Mouse (Mus musculus): ENCODE data around the gene Sec14l3.
"Not testable (repeated sequence)": the region's sequence is repeated elsewhere in the genome, so short reads cannot be mapped to it uniquely, and the experiment has no call there.

The Sec14l3 gene

GRCm38 (mm10) chr11:4103522-4103921, 38.9 kb downstream of the Sec14l3 start:
- no peak for DNase-seq (ENCODE audit: low read depth)

GRCm38 (mm10) chr11:4104989-4105388, 40.3 kb downstream of the Sec14l3 start:
- no peak for DNase-seq (ENCODE audit: low read depth)

DNA sequence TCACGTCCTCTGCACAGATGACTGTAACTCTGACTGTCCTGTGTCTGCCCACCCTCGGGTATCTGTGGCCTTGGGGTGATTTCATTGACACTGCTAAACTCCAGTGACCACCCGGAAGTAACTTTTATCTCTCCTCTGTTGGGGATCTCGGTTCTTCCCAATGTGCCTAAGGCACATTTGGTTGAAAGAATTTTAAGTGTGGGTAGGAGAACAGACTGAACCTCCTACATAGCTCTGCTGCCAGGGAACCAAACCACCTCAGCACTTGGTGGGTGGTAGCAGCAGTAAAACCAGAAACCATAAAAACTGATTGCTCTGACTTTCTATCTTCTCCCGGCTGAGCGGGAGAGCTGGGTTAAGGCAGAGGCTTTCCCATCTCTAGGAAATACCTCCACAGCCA, 40.8 kb downstream of the Sec14l3 start:
- DNase-seq (ENCODE audit: low read depth), result no peak

DNA sequence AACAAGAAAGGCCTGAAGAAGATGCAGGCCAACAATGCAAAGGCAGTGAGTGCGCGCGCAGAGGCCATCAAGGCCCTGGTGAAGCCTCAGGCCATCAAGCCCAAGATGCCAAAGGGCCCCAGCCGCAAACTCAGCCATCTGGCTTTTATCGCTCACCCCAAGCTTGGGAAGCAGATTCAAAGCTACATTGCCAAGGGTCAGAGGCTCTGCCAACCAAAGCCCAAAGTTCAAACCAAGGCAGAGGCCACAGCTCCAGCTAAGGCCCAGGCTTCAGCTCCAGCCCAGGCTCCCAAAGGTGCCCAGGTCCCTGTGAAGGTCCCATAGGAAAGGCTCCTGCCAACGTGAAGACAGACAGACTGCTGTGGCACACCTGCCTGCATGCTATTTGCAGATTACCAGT, 43.3 kb downstream of the Sec14l3 start:
- DNase-seq (ENCODE audit: low read depth), result not testable (repeated sequence)

DNA sequence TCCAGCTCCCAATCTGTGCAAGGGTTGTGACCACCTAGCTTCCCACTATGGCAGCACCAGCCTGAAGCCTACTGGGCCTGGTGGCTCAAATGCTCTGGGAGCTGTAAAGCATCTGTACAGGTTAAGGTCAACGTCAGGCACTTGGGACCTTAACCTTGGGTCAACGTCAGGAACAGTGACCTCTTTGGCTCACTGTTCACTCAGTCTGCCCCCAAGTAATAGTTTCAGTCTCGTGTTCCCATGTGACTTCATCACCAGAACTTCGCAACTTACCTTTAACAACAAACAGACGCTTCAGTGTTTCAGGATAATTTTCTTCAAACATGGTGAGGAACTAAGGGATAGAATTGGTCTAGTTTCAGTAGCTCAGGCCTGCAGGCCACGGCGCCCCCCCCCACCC, 44.0 kb downstream of the Sec14l3 start:
- no peak for DNase-seq (ENCODE audit: low read depth)

GRCm38 (mm10) chr11:4112033-4112432, 47.4 kb downstream of the Sec14l3 start:
- DNase-seq (ENCODE audit: low read depth), result no peak

GRCm38 (mm10) chr11:4112861-4113260, 48.2 kb downstream of the Sec14l3 start:
- no peak for DNase-seq (ENCODE audit: low read depth)

GRCm38 (mm10) chr11:4113496-4113895, 48.9 kb downstream of the Sec14l3 start:
- DNase-seq (ENCODE audit: low read depth), result no peak

DNA sequence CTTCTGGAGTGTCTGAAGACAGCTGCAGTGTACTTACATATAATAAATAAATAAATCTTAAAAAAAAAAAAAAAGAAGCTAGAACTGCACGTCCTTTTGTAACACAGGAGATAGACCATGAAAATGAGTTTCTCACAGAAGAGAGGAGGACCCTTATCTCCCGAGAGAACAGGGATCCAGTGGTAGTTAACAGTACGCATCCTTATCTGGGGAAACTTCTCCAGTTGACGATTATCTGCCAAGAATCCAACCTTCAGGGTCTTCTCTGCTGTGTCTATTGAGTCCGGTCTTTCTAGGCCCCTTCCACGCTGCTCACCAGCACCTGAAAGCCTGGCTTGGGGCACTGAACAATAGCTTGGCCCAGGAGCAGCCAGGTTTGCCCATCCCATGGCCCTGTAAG, 49.3 kb downstream of the Sec14l3 start:
- no peak for DNase-seq (ENCODE audit: low read depth)

GRCm38 (mm10) chr11:4114541-4114940, 49.9 kb downstream of the Sec14l3 start:
- DNase-seq (ENCODE audit: low read depth), result not testable (repeated sequence)

GRCm38 (mm10) chr11:4115407-4115806, 50.8 kb downstream of the Sec14l3 start:
- DNase-seq (ENCODE audit: low read depth), result no peak

- no peak for DNase-seq (ENCODE audit: low read depth)
Measured at GRCm38 (mm10) chr11:4116458-4117141, 52.0 kb downstream of the Sec14l3 start.

- no peak for DNase-seq (ENCODE audit: low read depth)
Measured at GRCm38 (mm10) chr11:4117372-4118071, 52.9 kb downstream of the Sec14l3 start.

DNA sequence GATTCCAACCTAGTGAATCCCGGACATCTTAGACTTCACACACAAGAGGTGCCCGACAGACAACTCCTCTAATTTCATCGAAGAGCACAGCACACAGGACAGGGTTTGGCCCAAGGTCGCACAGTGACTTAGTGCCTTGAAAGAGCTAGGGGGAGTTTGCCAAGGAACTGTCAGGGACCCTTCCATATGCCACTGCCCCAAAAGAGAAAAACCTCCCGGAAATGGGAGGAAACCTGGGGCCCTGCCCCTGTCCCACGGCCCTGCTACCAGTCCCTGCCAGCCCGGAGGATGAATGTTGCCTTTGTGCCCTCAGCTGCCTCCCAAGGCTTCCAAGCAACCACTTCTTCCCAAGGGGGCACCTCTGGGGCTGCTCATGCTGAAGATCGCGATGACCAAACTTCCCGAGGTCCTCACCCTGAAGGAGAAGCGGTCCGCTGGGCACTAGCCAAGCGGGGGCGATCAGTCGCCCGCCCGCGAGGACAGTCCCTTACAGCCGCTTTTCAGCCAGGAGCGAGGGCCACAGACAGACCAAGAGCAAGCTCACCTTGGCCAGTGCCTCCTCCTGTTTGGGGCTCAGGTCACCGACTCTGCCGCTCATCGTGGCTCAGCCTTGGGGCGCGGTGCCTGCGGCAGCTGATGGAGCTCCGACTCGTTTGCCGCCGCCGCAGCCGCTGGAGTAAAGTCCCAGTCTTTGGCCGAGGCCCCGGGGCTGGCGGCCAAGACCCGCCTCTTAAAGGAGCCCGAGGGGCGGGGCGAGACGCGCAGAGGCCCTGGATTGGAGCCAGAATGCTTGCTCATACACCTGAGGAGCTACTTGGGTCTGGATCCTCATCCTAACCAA, 53.7 kb downstream of the Sec14l3 start:
- no peak for DNase-seq (ENCODE audit: low read depth)

DNA sequence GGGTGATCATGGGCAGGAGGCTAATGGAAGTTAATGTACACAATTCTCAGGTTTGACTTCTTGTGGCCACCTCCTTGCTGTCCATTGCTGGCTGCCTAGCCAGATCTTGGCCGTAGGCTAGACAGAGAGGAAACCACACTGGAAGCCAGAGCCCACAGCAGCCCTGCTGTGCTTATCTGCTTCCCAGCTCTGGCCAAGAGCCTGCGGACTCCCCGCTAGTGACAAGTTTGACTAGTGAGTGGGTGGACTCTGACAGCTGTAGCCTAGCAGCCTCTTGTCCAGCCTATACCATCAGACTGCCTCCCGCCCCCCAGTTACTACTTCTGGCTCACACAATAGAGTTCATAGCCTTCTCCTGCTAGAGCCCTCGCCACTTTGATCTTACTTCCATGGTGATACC, 55.0 kb downstream of the Sec14l3 start:
- no peak for DNase-seq (ENCODE audit: low read depth)

DNA sequence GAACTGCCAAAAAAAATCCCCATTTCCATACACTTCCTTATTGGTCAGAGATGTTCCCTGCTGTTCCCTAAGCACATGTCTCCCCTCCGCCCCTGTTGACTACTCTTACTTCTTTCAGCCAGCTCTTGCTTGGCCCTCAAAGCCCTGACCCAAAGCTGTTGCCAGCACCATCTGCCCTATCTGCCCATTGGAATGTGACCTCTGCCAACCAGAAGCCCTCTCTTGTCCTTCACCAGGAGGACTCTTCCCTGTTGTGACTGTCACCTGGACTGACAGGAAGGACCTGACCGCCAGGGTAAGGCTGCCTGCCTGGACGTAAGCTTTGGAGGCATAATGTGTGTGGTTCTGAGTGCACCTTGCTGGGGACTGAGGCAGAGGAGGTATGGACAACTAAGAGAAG, 57.0 kb downstream of the Sec14l3 start:
- no peak for DNase-seq (ENCODE audit: low read depth)

- no peak for DNase-seq (ENCODE audit: low read depth)
Measured at GRCm38 (mm10) chr11:4122226-4122625, 57.6 kb downstream of the Sec14l3 start.

DNA sequence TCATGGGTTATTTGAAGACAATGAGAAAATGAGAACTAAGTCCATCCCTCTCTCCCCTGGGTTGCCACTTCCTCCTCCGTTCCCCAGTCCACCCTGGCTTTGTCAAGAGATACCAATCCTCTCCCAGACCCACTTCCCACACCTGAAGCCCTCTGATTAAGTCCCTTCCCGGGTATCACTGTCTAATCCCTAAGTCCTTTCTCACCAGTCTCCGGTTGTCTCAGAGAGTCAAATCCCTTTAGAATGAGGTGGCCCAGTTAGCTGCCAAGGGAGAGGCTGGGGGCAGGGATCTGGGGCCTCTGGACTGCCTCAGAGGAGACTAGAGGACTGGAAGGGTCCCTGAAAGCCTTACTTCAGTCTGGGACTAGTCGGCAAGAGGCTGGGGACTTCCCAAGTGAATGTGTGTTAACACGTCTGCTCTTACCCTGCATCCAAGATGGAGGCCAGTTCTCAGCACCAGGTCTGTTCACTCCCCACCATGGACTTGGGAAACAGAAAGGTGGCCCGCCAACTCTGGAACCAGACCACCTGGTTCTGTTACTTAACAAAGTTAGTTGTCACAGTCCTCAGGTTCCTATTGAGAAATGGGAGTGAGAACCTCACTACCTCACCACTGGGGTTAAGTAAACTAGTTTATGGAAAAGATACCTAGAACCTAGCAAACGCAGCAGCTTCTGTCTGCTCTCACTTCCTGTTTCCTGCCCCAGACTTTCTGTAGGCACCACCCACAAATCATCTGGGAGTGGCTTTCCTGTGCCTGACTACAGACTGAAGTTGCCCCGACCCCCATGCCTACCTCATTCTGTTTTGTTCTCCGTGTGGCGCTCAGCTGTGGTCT, 58.3 kb downstream of the Sec14l3 start, which contains the start of gene Sec14l2:
Gene Sec14l2 (minus strand): TSS at position 674 of the 838 bp plus-strand sequence.
- DNase-seq (ENCODE audit: low read depth), result no peak

DNA sequence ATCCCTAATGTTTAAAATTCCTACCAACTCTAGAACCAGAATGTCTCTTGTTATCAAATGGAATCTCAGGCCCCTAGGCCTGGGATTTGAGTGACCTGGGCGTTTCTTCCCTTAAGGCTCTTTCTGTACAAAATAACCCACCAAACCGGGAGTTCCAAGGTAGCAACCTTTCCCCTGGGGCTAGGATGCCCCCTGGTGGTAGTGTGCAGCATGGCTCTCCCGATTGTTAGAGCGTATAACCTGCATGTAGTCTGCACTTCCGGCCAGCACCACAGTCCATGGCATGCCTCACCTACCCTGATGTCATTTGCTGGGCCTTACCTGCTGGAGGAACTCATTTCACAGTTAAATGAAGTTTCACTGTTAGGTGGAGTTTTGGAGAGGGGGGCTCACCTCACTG, 59.3 kb downstream of the Sec14l3 start:
- DNase-seq (ENCODE audit: low read depth), result peak; percentile 53

- peak; percentile 31 for DNase-seq (ENCODE audit: low read depth)
Measured at GRCm38 (mm10) chr11:4127059-4127458, 62.4 kb downstream of the Sec14l3 start.
